Mouse (Mus musculus): ENCODE measurements at regions not wholly inside any gene's neighbourhood (a gene's known extent, or its start where the extent isn't known, plus 50 kb on each side); places are given as distances from the start of the nearest gene placed in this dataset.
A peak's percentile ranks its signal among the peaks of the same experiment; 100 is the strongest.
"Not testable (repeated sequence)": the region's sequence is repeated elsewhere in the genome, so short reads cannot be mapped to it uniquely, and the experiment has no call there.

- H3K4me1 ChIP-seq: not testable (repeated sequence)
- WGBS: 91% methylated on average over 15 of the region's 15 CpGs
Observed at GRCm38 (mm10) chr13:13888847-13889246, 65.4 kb upstream of the B3galnt2 start.

DNA sequence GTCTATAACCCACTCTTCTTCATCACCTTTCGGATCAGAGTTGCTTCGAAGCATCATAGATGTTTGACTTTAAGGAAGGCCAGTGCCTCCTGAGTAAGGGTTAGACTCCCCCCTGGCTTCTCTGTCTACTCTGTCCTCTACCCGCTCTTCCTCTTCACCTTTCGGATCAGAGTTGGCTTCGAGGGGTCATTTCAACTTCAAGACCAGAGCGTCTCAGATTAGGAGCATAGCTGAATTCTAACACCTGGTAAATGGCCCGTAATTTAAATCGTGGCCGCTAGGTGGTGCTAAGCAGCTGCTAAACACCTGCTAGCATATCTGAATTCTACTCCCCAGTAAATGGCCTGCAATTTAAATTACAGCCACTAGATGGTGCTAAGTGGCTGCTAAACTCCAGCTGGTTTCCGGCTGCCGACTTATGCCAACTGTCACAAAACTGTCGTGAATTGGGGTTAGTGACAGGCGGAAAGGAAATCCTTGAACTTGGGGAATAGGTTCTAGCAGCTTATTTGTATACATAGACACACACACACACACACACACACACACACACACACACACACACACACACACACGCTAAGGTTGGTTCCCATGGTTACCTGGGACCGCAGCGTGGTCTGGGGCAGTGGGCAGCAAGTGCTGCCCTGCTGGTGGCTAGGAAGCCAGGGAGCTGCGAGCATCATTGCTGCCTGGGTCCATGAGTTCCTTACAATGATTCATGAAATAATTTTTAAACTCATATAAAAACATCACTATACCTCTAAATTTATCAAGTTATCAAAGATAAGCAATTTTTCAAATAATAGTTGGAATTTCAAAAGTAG, 64.8 kb upstream of the B3galnt2 start:
- H3K4me3 ChIP-seq: peak overlapping the region; percentile 57
- peaks cover under 1% of the 10 kb centered on the region; the same call in 1 of the 2 replicates for H3K9me3 ChIP-seq (replicated peaks)
- H3K27me3 ChIP-seq (ENCODE audit: low read depth, poor library complexity, severe bottlenecking): no peaks in the 10 kb centered on the region
- H3K4me1 ChIP-seq: no peaks in the 10 kb centered on the region
- 22% methylated on average over 17 of the region's 17 CpGs for WGBS
- H3K36me3 ChIP-seq: no peaks in the 10 kb centered on the region
- peak; percentile 88 for DNase-seq (ENCODE audit: low spot score)
- peak overlapping the region; percentile 76 for H3K27ac ChIP-seq (replicated peaks)

More at GRCm38 (mm10) chr13:13888847-13889246, 65.4 kb upstream of the B3galnt2 start:
- not testable (repeated sequence) for DNase-seq (ENCODE audit: low spot score); H3K9me3 ChIP-seq (replicated peaks); H3K4me3 ChIP-seq; H3K27me3 ChIP-seq (ENCODE audit: low read depth, poor library complexity, severe bottlenecking); H3K27ac ChIP-seq (replicated peaks); H3K36me3 ChIP-seq

- not testable (repeated sequence) for H3K4me3 ChIP-seq; H3K27ac ChIP-seq (replicated peaks); H3K27me3 ChIP-seq (ENCODE audit: low read depth, poor library complexity, severe bottlenecking); H3K4me1 ChIP-seq; DNase-seq (ENCODE audit: low spot score); H3K36me3 ChIP-seq
- H3K9me3 ChIP-seq (replicated peaks): peaks cover 11% of the 10 kb centered on the region; the same call in 1 of the 2 replicates
- WGBS: 95% methylated on average over 16 of the region's 16 CpGs
Observed at GRCm38 (mm10) chr13:13902186-13902585, 52.1 kb upstream of the B3galnt2 start.
